In genomic region chr6:114856501-114856900, GRCm38 (mm10) we compare ENCODE assay signal across 21 mouse cellular contexts.
"Had no signal": no experiment of that assay in that cellular context is flagged by ENCODE, and none has a peak within 500 bp of the region (broad histone marks: within the 10 kb centered on the region; RNA-seq: fewer than 3 reads in every experiment).

No protein-coding gene starts in this region.

- H3K4me3 ChIP-seq: left cerebral cortex, adult 2 months; limb, embryonic 13.5 days; liver, embryonic 12.5 days; liver, embryonic 15.5 days; midbrain, embryonic 12.5 days; myocyte; neural tube, embryonic 13.5 days; stomach, embryonic 15.5 days had no signal

- H3K4me2 ChIP-seq: limb, embryonic 13.5 days; liver, embryonic 12.5 days; liver, embryonic 15.5 days; midbrain, embryonic 12.5 days; neural tube, embryonic 13.5 days; stomach, embryonic 15.5 days had no signal

- ATAC-seq: liver, embryonic 12.5 days; midbrain, embryonic 16.5 days had no signal

- H3K9me3 ChIP-seq: limb, embryonic 13.5 days; liver, embryonic 12.5 days; liver, embryonic 15.5 days; midbrain, embryonic 12.5 days; neural tube, embryonic 13.5 days; stomach, embryonic 15.5 days had no signal

- H3K9ac ChIP-seq: limb, embryonic 13.5 days; liver, embryonic 12.5 days; liver, embryonic 15.5 days; midbrain, embryonic 12.5 days; neural tube, embryonic 13.5 days; stomach, embryonic 15.5 days had no signal

- H3K27me3 ChIP-seq: limb, embryonic 13.5 days; liver, embryonic 12.5 days; liver, embryonic 15.5 days; neural tube, embryonic 13.5 days; stomach, embryonic 15.5 days had no signal

- DNase-seq: kidney, adult 18-20 months; kidney, adult 9 months; kidney, postnatal 36 days; layer of hippocampus, postnatal 36 days; liver; lung, adult 2 months; retina, postnatal 1 day; right cerebral cortex, postnatal 25 days; spleen, adult 18-20 months; thymus, postnatal 25 days had no signal

- H3K4me1 ChIP-seq: liver, embryonic 15.5 days had no signal

- H3K27ac ChIP-seq: kidney, postnatal 0 days; left cerebral cortex, adult 2 months; limb, embryonic 13.5 days; liver, embryonic 12.5 days; liver, embryonic 15.5 days; macrophage; midbrain, embryonic 12.5 days; neural tube, embryonic 13.5 days; stomach, embryonic 15.5 days had no signal
